Mouse (Mus musculus): ENCODE measurements around the gene Farp1.

The Farp1 gene

GRCm38 (mm10) chr14:121261229-121261879 is 226.4 kb downstream of the Farp1 start:
- no peak for DNase-seq (ENCODE audit: low spot score in 2 of 2)

GRCm38 (mm10) chr14:121262606-121263005 is 227.6 kb downstream of the Farp1 start:
- DNase-seq (ENCODE audit: low spot score in 2 of 2): no peak

GRCm38 (mm10) chr14:121263912-121264311 is 228.9 kb downstream of the Farp1 start:
- DNase-seq (ENCODE audit: low spot score in 2 of 2): no peak

- DNase-seq (ENCODE audit: low spot score in 2 of 2): no peak
These were observed 229.5 kb downstream of the Farp1 start for GRCm38 (mm10) chr14:121264453-121264852.

GRCm38 (mm10) chr14:121267801-121268200 is 232.8 kb downstream of the Farp1 start:
- no peak for DNase-seq (ENCODE audit: low spot score in 2 of 2)

- DNase-seq (ENCODE audit: low spot score in 2 of 2): no peak
These were observed 235.5 kb downstream of the Farp1 start for GRCm38 (mm10) chr14:121270490-121270889.

- DNase-seq (ENCODE audit: low spot score in 2 of 2): no peak
These were observed 240.0 kb downstream of the Farp1 start for GRCm38 (mm10) chr14:121274985-121275384.

- no peak for DNase-seq (ENCODE audit: low spot score in 2 of 2)
These were observed 241.0 kb downstream of the Farp1 start for GRCm38 (mm10) chr14:121276016-121276415.

- peak; percentile 73 to 89 for DNase-seq (ENCODE audit: low spot score in 2 of 2)
These were observed 244.1 kb downstream of the Farp1 start for GRCm38 (mm10) chr14:121279106-121279505.

GRCm38 (mm10) chr14:121280601-121281335 is 245.8 kb downstream of the Farp1 start:
- DNase-seq (ENCODE audit: low spot score in 2 of 2): peak in 1 of 2 experiments; percentile 47

GRCm38 (mm10) chr14:121281336-121281710 is 246.3 kb downstream of the Farp1 start:
- DNase-seq (ENCODE audit: low spot score in 2 of 2): no peak

GRCm38 (mm10) chr14:121285379-121286120 is 250.6 kb downstream of the Farp1 start:
- DNase-seq (ENCODE audit: low spot score in 2 of 2): no peak

GRCm38 (mm10) chr14:121291881-121292280 is 256.9 kb downstream of the Farp1 start:
- no peak for DNase-seq (ENCODE audit: low spot score in 2 of 2)

- no peak for DNase-seq (ENCODE audit: low spot score in 2 of 2)
These were observed 257.4 kb downstream of the Farp1 start for GRCm38 (mm10) chr14:121292391-121292790.

- DNase-seq (ENCODE audit: low spot score in 2 of 2): no peak
These were observed 259.5 kb downstream of the Farp1 start for GRCm38 (mm10) chr14:121294484-121294883.

- DNase-seq (ENCODE audit: low spot score in 2 of 2): no peak
These were observed 262.1 kb downstream of the Farp1 start for GRCm38 (mm10) chr14:121297103-121297502.

- no peak for DNase-seq (ENCODE audit: low spot score in 2 of 2)
These were observed 263.5 kb downstream of the Farp1 start for GRCm38 (mm10) chr14:121298537-121298936.

- no peak for DNase-seq (ENCODE audit: low spot score in 2 of 2)
These were observed 264.1 kb downstream of the Farp1 start for GRCm38 (mm10) chr14:121299093-121299492.

- no peak for DNase-seq (ENCODE audit: low spot score in 2 of 2)
These were observed 269.5 kb downstream of the Farp1 start for GRCm38 (mm10) chr14:121304523-121304922.

- DNase-seq (ENCODE audit: low spot score in 2 of 2): no peak
These were observed 270.5 kb downstream of the Farp1 start for GRCm38 (mm10) chr14:121305316-121306064.

GRCm38 (mm10) chr14:121309909-121310308 is 274.9 kb downstream of the Farp1 start:
- DNase-seq (ENCODE audit: low spot score in 2 of 2): no peak

All from urinary bladder, postnatal 4 days (tissue).